Mouse (Mus musculus) thymus, postnatal 36 days (tissue): ENCODE results near the gene Vkorc1.

Source experiments
- DNase-seq, 2 experiments: peaks; one replicate each; pipeline ENCODE4 v3.0.0; 2022; ENCODE audit warnings: mixed read lengths in 2 of 2

Gene Vkorc1

GRCm38 (mm10) chr7:127875627-127876001, 19.8 kb downstream of the Vkorc1 start:
- peak; percentile 89 to 91 for DNase-seq

- no peak for DNase-seq
Measured at GRCm38 (mm10) chr7:127874812-127875626, 20.4 kb downstream of the Vkorc1 start.

GRCm38 (mm10) chr7:127870136-127870821, 25.1 kb downstream of the Vkorc1 start:
- no peak for DNase-seq

- DNase-seq = no peak
Measured at GRCm38 (mm10) chr7:127869149-127869810, 26.1 kb downstream of the Vkorc1 start.

GRCm38 (mm10) chr7:127867641-127868040, 27.8 kb downstream of the Vkorc1 start:
- DNase-seq = no peak

DNA sequence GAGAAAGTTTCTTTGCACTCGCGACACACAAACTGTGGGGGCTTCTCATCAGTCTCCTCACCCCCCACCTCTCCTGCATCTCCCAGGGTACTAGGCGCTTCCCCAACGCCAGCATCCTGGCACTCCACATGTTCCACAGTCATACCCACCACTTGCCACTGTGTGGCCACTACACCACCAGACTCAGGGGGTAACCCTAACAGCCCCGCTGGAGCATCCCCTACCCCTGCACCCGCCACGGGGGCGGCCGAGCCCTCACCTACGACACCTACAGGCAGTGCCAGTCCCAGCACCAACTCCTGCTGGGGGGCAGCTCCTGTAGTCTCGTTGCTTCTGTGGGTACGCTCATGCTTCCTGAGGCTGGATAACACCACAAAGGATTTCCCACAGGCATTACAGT, 29.0 kb downstream of the Vkorc1 start:
- DNase-seq = no peak

GRCm38 (mm10) chr7:127858258-127858657, 37.2 kb downstream of the Vkorc1 start:
- DNase-seq = no peak

DNA sequence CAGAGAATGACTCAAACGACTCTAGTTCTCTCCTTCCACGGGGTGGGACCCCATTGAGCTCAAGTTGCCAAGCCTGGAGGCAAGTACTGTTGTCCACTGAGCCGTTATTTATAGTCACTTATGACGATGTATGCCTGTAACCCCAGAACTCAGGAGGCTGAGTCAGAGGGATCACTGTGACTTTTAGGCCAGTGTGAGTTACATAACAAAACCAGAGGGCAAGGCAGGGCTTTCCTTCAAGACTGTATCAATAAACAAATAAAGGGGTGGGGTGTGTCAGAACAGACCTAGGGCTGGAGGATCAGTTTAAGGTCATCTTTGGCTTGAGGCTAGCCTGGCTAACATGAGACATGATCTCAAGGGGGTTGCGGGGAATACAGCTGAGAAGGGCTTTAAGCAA, 44.5 kb downstream of the Vkorc1 start:
- no peak for DNase-seq

GRCm38 (mm10) chr7:127849973-127850875, 45.2 kb downstream of the Vkorc1 start:
- DNase-seq = no peak
